Mouse (Mus musculus): ENCODE data around the gene Rims3. TPM values are rescaled to one million over a fixed set of nuclear protein-coding genes. Genes with fewer than 3 reads are reported as not detected.

Gene Rims3
- total and polyA plus RNA-seq, 3 experiments, result 0.16 TPM; not detected in 2

DNA sequence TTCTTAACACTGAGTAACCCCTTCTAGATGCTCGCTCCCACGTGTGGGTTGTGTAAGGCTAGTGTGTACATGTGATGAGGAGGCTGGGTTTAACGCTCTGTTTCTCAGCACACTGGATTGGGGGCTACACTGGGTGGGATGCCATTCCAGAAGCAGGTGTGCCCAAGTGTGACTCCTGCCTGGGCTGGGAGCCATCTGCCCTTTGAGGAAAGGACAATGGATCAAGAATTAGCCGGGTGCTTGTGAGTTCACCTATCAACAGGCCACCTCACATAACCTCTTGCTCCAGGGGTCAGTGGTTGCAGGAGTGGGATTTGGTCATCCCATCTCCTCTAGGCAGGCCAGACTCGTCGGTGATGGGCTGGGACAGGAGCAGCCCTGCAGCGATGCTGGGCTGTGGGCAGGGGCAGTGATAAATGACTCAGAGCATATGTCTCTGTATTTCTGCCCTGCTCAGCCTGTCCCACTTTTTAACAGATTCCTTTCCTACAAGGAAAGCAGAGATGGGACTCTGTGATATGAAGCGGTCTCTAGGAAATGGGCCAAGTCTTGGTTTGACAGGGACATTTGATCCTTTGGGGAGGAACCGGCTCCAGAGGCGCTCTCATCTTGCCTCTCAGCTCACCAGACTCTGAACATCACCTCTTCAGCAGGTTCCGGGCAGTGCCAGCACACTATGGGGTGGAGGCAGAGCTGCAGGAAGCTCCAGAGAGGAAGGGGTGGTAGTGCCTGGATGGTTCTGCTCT is 39.2 kb downstream of the Rims3 start:
- H3K4me3 ChIP-seq (ENCODE audit: low read depth, low read length), result no peak overlapping the region
- H3K36me3 ChIP-seq (replicated peaks), result no peaks in the 10 kb centered on the region
- H3K9me3 ChIP-seq (replicated peaks), result no peaks in the 10 kb centered on the region
- DNase-seq (ENCODE audit: low spot score) (no peak), ATAC-seq (ENCODE audit: extremely low read depth, insufficient number of reproducible peaks, low FRiP score, poor library complexity, severe bottlenecking) (no peak)
- peaks cover 49% of the 10 kb centered on the region for H3K27me3 ChIP-seq (ENCODE audit: insufficient read depth, low read length)
- H3K4me1 ChIP-seq (ENCODE audit: insufficient read depth, low read depth, low read length), result peaks cover 4% of the 10 kb centered on the region; the same call in 1 of the 2 replicates
- TF ChIP-seq POLR2AphosphoS5 (IDR thresholded peaks at IDR 0.05; ENCODE audit: insufficient replicate concordance, low read depth, low read length), result no peak
- TF ChIP-seq GATA2 (IDR thresholded peaks at IDR 0.05; ENCODE audit: borderline replicate concordance, low read depth, low read length), result no peak
- no peak for TF ChIP-seq CTCF (IDR thresholded peaks at IDR 0.05; ENCODE audit: low read depth, low read length)
- no peak for TF ChIP-seq TAL1 (conservative IDR thresholded peaks at IDR 0.05; ENCODE audit: low read depth, low read length)
- no peak for TF ChIP-seq GATA1 (IDR thresholded peaks at IDR 0.05; ENCODE audit: borderline replicate concordance, low read length)

DNA sequence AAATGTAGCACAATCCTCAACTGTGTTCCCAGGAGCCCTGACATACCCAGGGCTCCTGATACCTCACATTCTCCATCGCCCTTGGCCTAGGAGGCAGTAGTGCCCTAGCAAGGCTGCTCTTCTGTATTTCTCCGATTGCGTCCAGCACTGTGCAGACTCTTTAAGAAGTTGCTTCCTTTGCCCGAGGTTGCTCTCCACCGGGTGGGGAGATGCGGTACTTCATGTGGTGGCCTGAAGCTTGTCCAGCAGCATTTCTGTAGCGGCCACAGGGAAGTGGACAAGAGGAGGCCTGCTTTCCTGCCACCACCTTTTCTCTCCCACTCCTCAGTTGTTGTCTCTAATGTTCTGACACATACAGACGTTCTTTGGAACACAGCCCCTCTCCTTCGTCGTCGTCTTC is 40.0 kb downstream of the Rims3 start:
- ATAC-seq (ENCODE audit: extremely low read depth, insufficient number of reproducible peaks, low FRiP score, poor library complexity, severe bottlenecking), result no peak
- Histone ChIP-seq H3K4me3 (ENCODE audit: low read depth, low read length) (no peak overlapping the region), H3K27me3 (ENCODE audit: insufficient read depth, low read length) (peaks cover 46% of the 10 kb centered on the region), H3K9me3 (replicated peaks) (no peaks in the 10 kb centered on the region), H3K36me3 (replicated peaks) (no peaks in the 10 kb centered on the region), H3K4me1 (ENCODE audit: insufficient read depth, low read depth, low read length) (peaks cover 4% of the 10 kb centered on the region; the same call in 1 of the 2 replicates)
- no peak for DNase-seq (ENCODE audit: low spot score)
- TF ChIP-seq GATA1 (IDR thresholded peaks at IDR 0.05; ENCODE audit: borderline replicate concordance, low read length) (no peak), POLR2AphosphoS5 (IDR thresholded peaks at IDR 0.05; ENCODE audit: insufficient replicate concordance, low read depth, low read length) (no peak), TAL1 (conservative IDR thresholded peaks at IDR 0.05; ENCODE audit: low read depth, low read length) (no peak), CTCF (IDR thresholded peaks at IDR 0.05; ENCODE audit: low read depth, low read length) (no peak), GATA2 (IDR thresholded peaks at IDR 0.05; ENCODE audit: borderline replicate concordance, low read depth, low read length) (no peak)

DNA sequence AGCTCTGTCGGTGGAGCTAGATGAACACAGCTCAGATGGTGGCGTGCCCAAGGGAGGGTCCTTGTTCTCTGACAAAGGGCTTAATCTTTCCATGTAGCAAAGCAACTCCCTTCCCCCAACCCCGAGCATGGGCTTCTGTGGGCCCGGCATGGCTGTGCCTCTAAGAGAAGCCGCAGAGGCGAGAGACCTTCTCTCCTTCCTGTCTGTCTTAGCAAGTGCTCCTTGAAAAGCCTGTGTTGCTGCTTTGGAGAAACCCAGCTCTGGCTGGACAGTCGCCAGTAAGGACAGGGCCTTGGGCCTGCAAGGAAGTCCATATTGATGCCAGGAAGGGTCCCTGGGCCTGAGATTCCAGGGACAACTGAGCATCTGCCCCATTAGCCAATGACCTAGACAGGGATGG is 40.6 kb downstream of the Rims3 start:
- Histone ChIP-seq H3K4me3 (ENCODE audit: low read depth, low read length) (no peak overlapping the region), H3K27me3 (ENCODE audit: insufficient read depth, low read length) (peaks cover 46% of the 10 kb centered on the region), H3K36me3 (replicated peaks) (no peaks in the 10 kb centered on the region), H3K4me1 (ENCODE audit: insufficient read depth, low read depth, low read length) (no peaks in the 10 kb centered on the region), H3K9me3 (replicated peaks) (no peaks in the 10 kb centered on the region)
- no peak for DNase-seq (ENCODE audit: low spot score)
- ATAC-seq (ENCODE audit: extremely low read depth, insufficient number of reproducible peaks, low FRiP score, poor library complexity, severe bottlenecking), result no peak
- TF ChIP-seq TAL1 (conservative IDR thresholded peaks at IDR 0.05; ENCODE audit: low read depth, low read length), result no peak
- TF ChIP-seq CTCF (IDR thresholded peaks at IDR 0.05; ENCODE audit: low read depth, low read length), result no peak
- no peak for TF ChIP-seq GATA1 (IDR thresholded peaks at IDR 0.05; ENCODE audit: borderline replicate concordance, low read length)

DNA sequence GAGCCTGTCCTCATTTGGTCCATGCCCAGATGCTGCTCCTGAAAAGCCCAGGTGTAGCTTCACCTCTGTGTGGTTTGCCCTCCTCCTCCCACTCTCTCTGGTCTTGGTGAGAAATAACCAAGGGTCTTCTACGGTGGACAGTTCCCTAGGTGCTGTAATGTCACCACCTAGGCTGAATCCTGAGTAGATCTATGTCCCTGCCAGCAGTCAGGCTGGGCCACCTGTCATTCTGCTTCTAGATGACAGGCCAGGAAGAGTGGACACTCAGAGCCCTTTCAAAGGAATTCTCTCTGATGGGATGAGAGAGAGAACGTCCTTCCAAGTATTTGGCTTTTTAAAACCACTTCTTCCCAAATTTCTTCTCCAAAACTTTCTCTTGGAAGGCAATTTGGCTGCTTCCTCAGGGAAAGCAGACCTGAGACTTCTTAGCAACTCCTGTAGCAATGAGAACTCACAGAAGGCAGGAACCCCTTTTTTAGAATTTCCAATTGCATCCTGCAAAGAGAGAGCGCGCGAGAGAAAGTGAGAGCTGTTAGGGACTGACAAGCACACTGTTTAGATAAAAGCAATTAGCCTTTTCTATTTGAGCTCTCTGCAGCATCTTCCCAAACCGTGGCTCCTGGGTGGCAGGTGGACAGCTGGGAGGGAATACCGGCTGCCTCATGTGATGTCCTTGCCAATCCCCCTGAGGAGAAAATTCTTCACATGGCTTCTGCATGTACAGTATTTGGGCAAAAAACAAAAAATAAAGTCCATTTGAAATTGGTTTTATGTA is 41.4 kb downstream of the Rims3 start:
- TF ChIP-seq POLR2AphosphoS5 (IDR thresholded peaks at IDR 0.05; ENCODE audit: insufficient replicate concordance, low read depth, low read length) (no peak), CTCF (IDR thresholded peaks at IDR 0.05; ENCODE audit: low read depth, low read length) (no peak), TAL1 (conservative IDR thresholded peaks at IDR 0.05; ENCODE audit: low read depth, low read length) (no peak), GATA2 (IDR thresholded peaks at IDR 0.05; ENCODE audit: borderline replicate concordance, low read depth, low read length) (no peak), GATA1 (IDR thresholded peaks at IDR 0.05; ENCODE audit: borderline replicate concordance, low read length) (no peak)

DNA sequence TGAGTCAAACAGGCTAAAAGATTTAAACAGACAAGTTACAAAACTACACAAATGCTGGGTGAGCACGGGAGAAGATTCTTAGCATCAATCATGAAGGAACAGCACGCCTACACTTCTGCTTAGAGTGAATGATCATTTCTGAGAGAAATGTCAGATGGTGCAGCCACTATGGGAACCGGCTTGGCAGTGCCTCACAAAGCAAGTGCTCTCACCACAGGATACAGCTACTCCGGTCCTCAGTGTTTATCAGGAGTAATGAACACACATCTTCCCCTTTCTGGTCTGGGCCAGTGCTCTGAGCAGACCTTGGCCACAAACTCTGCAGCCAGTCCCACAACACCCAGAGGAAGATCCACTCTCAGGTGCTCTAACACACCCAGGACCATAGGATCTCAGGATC is 49.9 kb downstream of the Rims3 start:
- TF ChIP-seq CTCF (IDR thresholded peaks at IDR 0.05; ENCODE audit: low read depth, low read length) (no peak), POLR2AphosphoS5 (IDR thresholded peaks at IDR 0.05; ENCODE audit: insufficient replicate concordance, low read depth, low read length) (no peak)
- Histone ChIP-seq H3K4me3 (ENCODE audit: low read depth, low read length) (no peak overlapping the region), H3K4me1 (ENCODE audit: insufficient read depth, low read depth, low read length) (peaks cover 4% of the 10 kb centered on the region; the same call in 1 of the 2 replicates), H3K9me3 (replicated peaks) (no peaks in the 10 kb centered on the region), H3K27me3 (ENCODE audit: insufficient read depth, low read length) (peaks cover 10% of the 10 kb centered on the region), H3K36me3 (replicated peaks) (no peaks in the 10 kb centered on the region)
- DNase-seq (ENCODE audit: low spot score) (no peak), ATAC-seq (ENCODE audit: extremely low read depth, insufficient number of reproducible peaks, low FRiP score, poor library complexity, severe bottlenecking) (no peak)

More for the DNA sequence above, 41.4 kb downstream of the Rims3 start:
- no peaks in the 10 kb centered on the region for H3K4me1 ChIP-seq (ENCODE audit: insufficient read depth, low read depth, low read length)
- peaks cover 43% of the 10 kb centered on the region for H3K27me3 ChIP-seq (ENCODE audit: insufficient read depth, low read length)
- H3K4me3 ChIP-seq (ENCODE audit: low read depth, low read length), result no peak overlapping the region
- DNase-seq (ENCODE audit: low spot score) (no peak), ATAC-seq (ENCODE audit: extremely low read depth, insufficient number of reproducible peaks, low FRiP score, poor library complexity, severe bottlenecking) (no peak)
- no peaks in the 10 kb centered on the region for H3K9me3 ChIP-seq (replicated peaks)
- no peaks in the 10 kb centered on the region for H3K36me3 ChIP-seq (replicated peaks)

DNA sequence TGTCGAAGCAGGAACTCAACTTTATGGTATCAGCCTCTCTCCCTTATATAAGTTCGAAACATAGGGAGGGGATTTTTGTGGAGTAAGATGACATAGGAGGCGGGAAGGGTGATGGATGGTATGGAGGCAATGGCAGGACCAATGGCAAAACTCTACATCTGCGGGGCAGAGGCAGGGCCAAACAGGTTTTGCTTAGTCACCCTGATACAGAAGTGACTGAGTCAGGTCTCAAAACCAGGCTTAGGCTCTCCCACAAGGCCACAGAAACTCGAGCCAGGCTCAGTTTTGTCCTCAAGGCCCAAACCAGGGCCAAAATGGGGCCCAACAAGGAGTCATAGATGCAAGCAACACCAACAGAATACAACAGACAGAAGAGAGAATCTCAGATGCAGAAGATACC is 51.0 kb downstream of the Rims3 start:
- no peak overlapping the region for H3K4me3 ChIP-seq (ENCODE audit: low read depth, low read length)
- H3K27me3 ChIP-seq (ENCODE audit: insufficient read depth, low read length), result peaks cover 10% of the 10 kb centered on the region
- H3K9me3 ChIP-seq (replicated peaks), result no peaks in the 10 kb centered on the region
- H3K36me3 ChIP-seq (replicated peaks), result no peaks in the 10 kb centered on the region
- ATAC-seq (ENCODE audit: extremely low read depth, insufficient number of reproducible peaks, low FRiP score, poor library complexity, severe bottlenecking), result no peak
- DNase-seq (ENCODE audit: low spot score), result no peak
- H3K4me1 ChIP-seq (ENCODE audit: insufficient read depth, low read depth, low read length), result peaks cover 11% of the 10 kb centered on the region
- no peak for TF ChIP-seq TAL1 (conservative IDR thresholded peaks at IDR 0.05; ENCODE audit: low read depth, low read length)
- TF ChIP-seq CTCF (IDR thresholded peaks at IDR 0.05; ENCODE audit: low read depth, low read length), result no peak
- no peak for TF ChIP-seq POLR2AphosphoS5 (IDR thresholded peaks at IDR 0.05; ENCODE audit: insufficient replicate concordance, low read depth, low read length)
- TF ChIP-seq GATA2 (IDR thresholded peaks at IDR 0.05; ENCODE audit: borderline replicate concordance, low read depth, low read length), result no peak
- TF ChIP-seq GATA1 (IDR thresholded peaks at IDR 0.05; ENCODE audit: borderline replicate concordance, low read length), result no peak
